Mouse (Mus musculus): ENCODE data around the gene Tead1.

GRCm38 (mm10) chr7:112851281-112851744 lies 172.2 kb downstream of the Tead1 start:
- TF ChIP-seq CTCF (IDR thresholded peaks at IDR 0.05; ENCODE audit: low read depth) = no peak
- no peak for TF ChIP-seq EP300 (IDR thresholded peaks at IDR 0.05; ENCODE audit: low read depth)
